Mouse (Mus musculus) liver, embryonic 14.5 days (tissue): ENCODE measurements around the gene Gm21149.
"Not testable (repeated sequence)": the region's sequence is repeated elsewhere in the genome, so short reads cannot be mapped to it uniquely, and the experiment has no call there.

Experiments
- CTCF ChIP-seq: IDR thresholded peaks from 2 replicates; pipeline ENCODE4 v1.5.1; 2016; ENCODE audit warnings: antibody characterized with exemption, low read depth, control low read depth
- EP300 ChIP-seq: IDR thresholded peaks from 2 replicates; pipeline ENCODE4 v1.6.1; 2016; ENCODE audit warnings: antibody characterized with exemption, low read depth

GRCm38 (mm10) chr5:15509911-15510310 is 33.6 kb upstream of the Gm21149 start:
- not testable (repeated sequence) for TF ChIP-seq CTCF, EP300
